Mouse (Mus musculus) embryonic facial prominence, embryonic 10.5 days (tissue): ENCODE measurements at regions not wholly inside any gene's neighbourhood (a gene's known extent, or its start where the extent isn't known, plus 50 kb on each side); places are given as distances from the start of the nearest gene placed in this dataset.
"Not testable (repeated sequence)": the region's sequence is repeated elsewhere in the genome, so short reads cannot be mapped to it uniquely, and the experiment has no call there.

Experiments used
- DNase-seq: peaks from one replicate; pipeline ENCODE4 v3.0.0-alpha.2; 2017; ENCODE audit warnings: low spot score
- H3K27ac ChIP-seq: fragments of 300-500 bp; sonication (generic); replicated peaks from 2 replicates; pipeline ENCODE4 v1.5.1; 2016; ENCODE audit warnings: mild to moderate bottlenecking
- H3K27me3 ChIP-seq: fragments of 300-500 bp; sonication (generic); replicated peaks from 2 replicates; pipeline ENCODE4 v1.6.1; 2016; ENCODE audit warnings: low read depth, mild to moderate bottlenecking; ENCODE audit not compliant: poor library complexity, severe bottlenecking
- H3K36me3 ChIP-seq: fragments of 300-500 bp; sonication (generic); replicated peaks from 2 replicates; pipeline ENCODE4 v1.6.1; 2016; ENCODE audit warnings: mild to moderate bottlenecking, moderate library complexity
- H3K4me1 ChIP-seq: fragments of 300-500 bp; sonication (generic); 2 replicates; pipeline ENCODE4 v1.6.1; 2016
- H3K4me3 ChIP-seq: fragments of 300-500 bp; sonication (generic); 2 replicates; pipeline ENCODE4 v1.5.1; 2016; ENCODE audit warnings: mild to moderate bottlenecking, moderate library complexity
- H3K9me3 ChIP-seq: fragments of 300-500 bp; sonication (generic); 2 replicates; pipeline ENCODE4 v1.6.1; 2016; ENCODE audit warnings: mild to moderate bottlenecking
- WGBS: fragments of 180-500 bp; shearing (Covaris S2); methylation state at CpG from one replicate; pipeline ENCODE4 v1.1.7; 2016; 5-methylcytosine and 5-hydroxymethylcytosine counted together

GRCm38 (mm10) chr8:88814246-88814645, 117.4 kb downstream of the Cyld start:
- Histone ChIP-seq H3K9me3 (no peaks in the 10 kb centered on the region), H3K27me3 (peaks cover 19% of the 10 kb centered on the region), H3K27ac (no peak overlapping the region), H3K4me3 (no peak overlapping the region), H3K36me3 (no peaks in the 10 kb centered on the region), H3K4me1 (peaks cover 5% of the 10 kb centered on the region; the same call in 1 of the 2 replicates)
- WGBS: 95% methylated on average over 6 of the region's 6 CpGs
- no peak for DNase-seq

GRCm38 (mm10) chr8:88812901-88813676, 116.3 kb downstream of the Cyld start:
- no peak for DNase-seq
- Histone ChIP-seq H3K27ac (no peak overlapping the region), H3K4me1 (peaks cover 5% of the 10 kb centered on the region; the same call in 1 of the 2 replicates), H3K4me3 (no peak overlapping the region), H3K36me3 (no peaks in the 10 kb centered on the region), H3K9me3 (no peaks in the 10 kb centered on the region), H3K27me3 (peaks cover 19% of the 10 kb centered on the region)
- 51% methylated on average over 27 of the region's 27 CpGs for WGBS

- H3K4me3 ChIP-seq, H3K9me3 ChIP-seq, H3K4me1 ChIP-seq, DNase-seq, H3K27ac ChIP-seq, H3K27me3 ChIP-seq, H3K36me3 ChIP-seq: not testable (repeated sequence)
- WGBS: 90% methylated on average over 10 of the region's 10 CpGs
Observed at GRCm38 (mm10) chr8:88806851-88807250, 110.0 kb downstream of the Cyld start.
